Mouse (Mus musculus) heart, embryonic 13.5 days (tissue): ENCODE data around the gene I0C0044D17Rik. TPM values are rescaled to one million over a fixed set of nuclear protein-coding genes. Genes with fewer than 3 reads are reported as not detected.
"Not testable (repeated sequence)": the region's sequence is repeated elsewhere in the genome, so short reads cannot be mapped to it uniquely, and the experiment has no call there.

ENCODE experiments used
- ATAC-seq: fragments of 200-750 bp; cut with Nextera tagmentation; 2 replicates; pipeline ENCODE4 v1.8.0; 2017; ENCODE audit warnings: moderate TSS enrichment; ENCODE audit not compliant: insufficient number of reproducible peaks, low FRiP score, low TSS enrichment; ENCODE audit errors: extremely low read depth
- H3K27ac ChIP-seq: fragments of 300-500 bp; sonication (generic); replicated peaks from 2 replicates; pipeline ENCODE4 v1.5.1; 2015; ENCODE audit warnings: moderate library complexity, mild to moderate bottlenecking, inconsistent platforms
- H3K27me3 ChIP-seq: fragments of 300-500 bp; sonication (generic); replicated peaks from 2 replicates; pipeline ENCODE4 v1.6.1; 2015; ENCODE audit warnings: mild to moderate bottlenecking, inconsistent platforms
- H3K36me3 ChIP-seq: fragments of 300-500 bp; sonication (generic); 2 replicates; pipeline ENCODE4 v1.6.1; 2015; ENCODE audit warnings: mild to moderate bottlenecking, inconsistent platforms
- H3K4me1 ChIP-seq: fragments of 300-500 bp; sonication (generic); 2 replicates; pipeline ENCODE4 v1.6.1; 2015; ENCODE audit warnings: inconsistent platforms
- H3K4me2 ChIP-seq: fragments of 300-500 bp; sonication (generic); 2 replicates; pipeline ENCODE4 v1.6.1; 2015; ENCODE audit warnings: inconsistent platforms, mild to moderate bottlenecking, moderate library complexity
- H3K4me3 ChIP-seq: fragments of 300-500 bp; sonication (generic); 2 replicates; pipeline ENCODE4 v1.5.1; 2015; ENCODE audit warnings: moderate library complexity, mild to moderate bottlenecking, inconsistent platforms
- H3K9ac ChIP-seq: fragments of 300-500 bp; sonication (generic); 2 replicates; pipeline ENCODE4 v1.6.1; 2015; ENCODE audit warnings: inconsistent platforms, mild to moderate bottlenecking, moderate library complexity
- H3K9me3 ChIP-seq: fragments of 300-500 bp; sonication (generic); 2 replicates; pipeline ENCODE4 v1.6.1; 2016; ENCODE audit warnings: inconsistent platforms
- WGBS: fragments of 180-500 bp; shearing (Covaris S2); methylation state at CpG from one replicate; pipeline ENCODE4 v1.1.7; 2015; ENCODE audit warnings: mixed read lengths; 5-methylcytosine and 5-hydroxymethylcytosine counted together
- polyA plus RNA-seq: library from polyadenylated mRNA; unstranded; fragments of >200 nt; fragmentation: Nextera tagmentation; extraction: Ambion mirVana; gene quantifications from 2 replicates; pipeline ENCODE4 v1.2.1, GENCODE M21; 2015

The I0C0044D17Rik gene
- polyA plus RNA-seq, 1 experiment from 2014 or later: not detected

DNA sequence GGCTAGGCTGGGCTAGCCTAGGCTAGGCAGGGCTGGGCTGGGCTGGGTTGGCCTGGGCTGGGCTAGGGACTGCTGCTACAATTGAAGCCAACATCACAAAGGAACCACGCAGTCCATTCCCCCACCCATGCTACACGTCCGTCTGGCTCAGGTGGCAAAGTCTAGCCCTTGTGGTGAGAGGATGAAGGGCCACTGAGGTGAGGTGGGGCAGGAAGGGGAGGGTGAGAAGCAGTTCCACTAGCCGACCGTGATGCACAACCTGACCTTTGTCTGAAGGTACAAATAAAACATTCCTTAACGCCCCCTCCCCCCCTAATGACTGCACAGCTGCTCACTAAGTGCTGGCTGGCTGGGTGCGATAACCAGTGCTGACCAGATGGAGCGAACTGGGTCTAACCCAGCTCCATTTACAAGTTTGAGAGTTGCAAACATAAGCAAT lies 22.1 kb upstream of the I0C0044D17Rik start:
- 56% methylated on average over 8 of the region's 8 CpGs for WGBS
- Histone ChIP-seq H3K9me3 (no peaks in the 10 kb centered on the region), H3K4me3 (no peak overlapping the region), H3K4me2 (no peak overlapping the region), H3K36me3 (no peaks in the 10 kb centered on the region), H3K27me3 (no peaks in the 10 kb centered on the region), H3K9ac (no peak overlapping the region), H3K27ac (no peak overlapping the region), H3K4me1 (peaks cover 12% of the 10 kb centered on the region)
- ATAC-seq: no peak

- Histone ChIP-seq H3K36me3 (no peaks in the 10 kb centered on the region), H3K4me3 (no peak overlapping the region), H3K9me3 (no peaks in the 10 kb centered on the region), H3K4me2 (no peak overlapping the region), H3K4me1 (peaks cover 12% of the 10 kb centered on the region), H3K27ac (no peak overlapping the region), H3K27me3 (no peaks in the 10 kb centered on the region), H3K9ac (no peak overlapping the region)
- WGBS: 84% methylated on average over 4 of the region's 4 CpGs
- ATAC-seq: no peak
Measured at GRCm38 (mm10) chr4:98845201-98845600, 21.6 kb upstream of the I0C0044D17Rik start.

DNA sequence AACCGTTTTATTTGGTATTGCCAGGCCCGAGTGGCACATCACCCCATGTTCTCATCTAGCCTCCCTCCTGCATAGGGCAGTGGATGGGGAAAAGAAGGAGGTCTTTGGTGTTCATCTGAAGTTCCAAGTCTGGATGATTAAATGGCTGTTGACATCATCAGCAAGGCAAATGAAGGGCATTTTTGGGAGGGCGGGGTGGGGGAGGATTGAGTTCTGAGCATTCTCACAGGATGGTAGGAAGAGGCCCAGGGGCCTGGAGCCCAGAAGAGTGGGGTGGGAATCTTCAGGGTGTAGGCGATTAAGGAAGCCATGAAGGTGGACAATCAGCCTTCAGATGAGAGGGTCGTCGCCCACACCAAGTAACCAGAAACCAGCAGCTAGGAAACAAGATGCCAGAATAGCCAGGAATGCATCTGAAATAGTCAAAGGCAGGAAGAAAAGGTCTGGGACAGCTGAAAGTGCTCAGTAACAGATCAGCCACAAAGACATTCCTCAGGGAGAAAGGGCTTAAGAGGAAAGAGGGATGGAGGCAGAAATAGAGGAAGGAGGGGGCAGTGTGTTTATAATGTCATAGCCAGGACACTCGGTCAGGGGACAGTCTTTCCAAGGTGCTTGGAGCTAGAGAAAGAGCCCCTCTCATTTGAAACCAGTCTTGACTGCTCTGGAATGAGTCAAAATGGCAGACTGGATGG lies 20.4 kb upstream of the I0C0044D17Rik start:
- no peak for ATAC-seq
- Histone ChIP-seq H3K9ac (no peak overlapping the region), H3K4me1 (peaks cover 12% of the 10 kb centered on the region), H3K9me3 (no peaks in the 10 kb centered on the region), H3K27ac (no peak overlapping the region), H3K36me3 (no peaks in the 10 kb centered on the region), H3K27me3 (no peaks in the 10 kb centered on the region), H3K4me2 (no peak overlapping the region), H3K4me3 (no peak overlapping the region)
- 69% methylated on average over 7 of the region's 7 CpGs for WGBS

DNA sequence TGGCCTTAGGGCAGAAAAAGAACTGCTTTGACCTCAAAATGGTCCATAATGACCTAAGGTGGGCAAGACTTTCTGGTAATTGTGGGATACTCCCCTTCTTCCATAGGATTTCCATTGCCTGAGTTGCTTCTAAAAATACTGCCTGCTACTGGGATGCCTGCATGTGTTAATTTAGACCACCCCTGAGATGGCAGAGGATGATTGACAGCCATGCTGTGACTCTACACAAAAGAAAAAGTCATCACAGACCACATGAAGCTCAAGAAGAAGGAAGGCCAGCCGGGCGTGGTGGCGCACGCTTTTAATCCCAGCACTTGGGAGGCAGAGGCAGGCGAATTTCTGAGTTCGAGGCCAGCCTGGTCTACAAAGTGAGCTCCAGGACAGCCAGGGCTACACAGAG lies 17.6 kb upstream of the I0C0044D17Rik start:
- H3K27me3 ChIP-seq, ATAC-seq: not testable (repeated sequence)
- WGBS: 87% methylated on average over 6 of the region's 6 CpGs

DNA sequence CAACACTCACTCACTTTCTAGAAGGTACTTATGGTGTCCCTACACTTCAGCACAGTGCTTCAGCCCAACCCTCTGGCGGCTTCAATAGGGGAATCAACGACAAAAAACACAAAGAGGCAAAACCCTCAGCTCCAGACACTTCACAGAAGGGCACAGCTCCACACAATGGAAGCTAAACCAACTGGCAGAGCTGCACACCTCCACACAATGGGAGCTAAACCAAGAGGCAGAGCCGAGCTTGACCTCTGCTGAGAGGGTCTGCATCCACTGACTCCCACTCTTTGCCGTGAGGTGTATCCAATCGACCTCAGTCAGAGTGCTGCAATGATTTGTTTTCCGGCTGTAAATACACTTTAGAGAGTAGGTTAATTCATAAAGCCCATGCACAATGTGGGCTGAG lies 16.9 kb upstream of the I0C0044D17Rik start:
- peaks cover 6% of the 10 kb centered on the region for H3K4me1 ChIP-seq
- ATAC-seq: no peak

More for the DNA sequence above, 17.6 kb upstream of the I0C0044D17Rik start:
- not testable (repeated sequence) for H3K27ac ChIP-seq, H3K9ac ChIP-seq, H3K4me2 ChIP-seq, H3K36me3 ChIP-seq, H3K4me1 ChIP-seq, H3K4me3 ChIP-seq, H3K9me3 ChIP-seq

GRCm38 (mm10) chr4:98838913-98839312 lies 15.3 kb upstream of the I0C0044D17Rik start:
- WGBS: 83% methylated on average over 4 of the region's 4 CpGs
- H3K27ac ChIP-seq: no peak overlapping the region
- no peaks in the 10 kb centered on the region for H3K27me3 ChIP-seq
- no peaks in the 10 kb centered on the region for H3K9me3 ChIP-seq
- no peaks in the 10 kb centered on the region for H3K36me3 ChIP-seq
- H3K4me3 ChIP-seq: no peak overlapping the region
- no peak overlapping the region for H3K4me2 ChIP-seq
- no peak for ATAC-seq
- H3K9ac ChIP-seq: no peak overlapping the region
- peaks cover 13% of the 10 kb centered on the region for H3K4me1 ChIP-seq

More for the DNA sequence above, 16.9 kb upstream of the I0C0044D17Rik start:
- Histone ChIP-seq H3K27me3 (no peaks in the 10 kb centered on the region), H3K27ac (no peak overlapping the region), H3K36me3 (no peaks in the 10 kb centered on the region), H3K4me2 (no peak overlapping the region), H3K9ac (no peak overlapping the region), H3K4me3 (no peak overlapping the region), H3K9me3 (no peaks in the 10 kb centered on the region)
- WGBS: 65% methylated on average over 6 of the region's 6 CpGs

DNA sequence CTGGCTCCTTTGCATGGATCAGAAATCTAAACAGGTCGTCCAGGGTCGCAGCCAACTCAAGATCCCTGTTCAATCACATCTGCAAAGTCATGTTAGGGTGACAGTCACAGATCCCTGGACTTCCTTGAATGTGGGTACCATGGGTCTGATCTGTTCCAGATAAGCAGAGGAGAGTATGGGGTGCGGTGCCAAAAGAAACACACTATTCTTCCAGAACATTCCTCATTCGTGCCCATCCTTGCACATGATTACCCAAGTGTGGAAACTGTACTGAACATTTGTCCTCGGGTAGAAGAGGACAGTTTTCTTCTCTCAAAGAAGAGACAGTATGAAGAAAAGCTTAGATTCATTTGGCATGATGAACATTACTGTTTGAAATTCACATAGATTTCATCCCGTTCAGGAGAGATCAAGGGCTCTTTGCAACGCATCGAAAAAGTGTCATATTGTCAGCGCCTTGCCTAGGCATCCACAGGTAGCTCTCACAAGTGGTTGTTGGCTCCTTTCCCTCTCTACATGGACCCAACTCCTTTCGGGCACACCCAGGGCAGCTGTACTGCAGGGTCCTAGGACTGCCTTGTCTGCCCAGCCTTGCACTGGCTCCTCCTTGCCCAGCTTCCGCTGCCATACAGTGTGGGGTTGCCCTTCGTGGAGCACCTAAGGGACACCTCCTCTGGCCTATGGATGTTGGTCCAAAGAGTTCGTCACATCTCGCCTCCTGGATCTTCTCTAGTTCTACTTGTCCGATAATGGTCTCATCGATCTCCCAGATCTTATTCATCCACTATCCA lies 14.3 kb upstream of the I0C0044D17Rik start:
- H3K4me3 ChIP-seq: no peak overlapping the region
- H3K4me2 ChIP-seq: no peak overlapping the region
- H3K36me3 ChIP-seq: no peaks in the 10 kb centered on the region
- no peaks in the 10 kb centered on the region for H3K9me3 ChIP-seq
- no peaks in the 10 kb centered on the region for H3K27me3 ChIP-seq
- H3K27ac ChIP-seq: no peak overlapping the region
- no peak overlapping the region for H3K9ac ChIP-seq
- H3K4me1 ChIP-seq: peaks cover 13% of the 10 kb centered on the region
- WGBS: 86% methylated on average over 16 of the region's 16 CpGs
- ATAC-seq: no peak

GRCm38 (mm10) chr4:98836519-98836918 lies 12.9 kb upstream of the I0C0044D17Rik start:
- no peaks in the 10 kb centered on the region for H3K36me3 ChIP-seq
- H3K4me3 ChIP-seq: no peak overlapping the region
- no peaks in the 10 kb centered on the region for H3K9me3 ChIP-seq
- no peak overlapping the region for H3K4me2 ChIP-seq
- no peak for ATAC-seq
- H3K4me1 ChIP-seq: peaks cover 13% of the 10 kb centered on the region
- no peaks in the 10 kb centered on the region for H3K27me3 ChIP-seq
- WGBS: 21% methylated on average over 5 of the region's 5 CpGs
- H3K27ac ChIP-seq: no peak overlapping the region
- H3K9ac ChIP-seq: no peak overlapping the region

- no peak for ATAC-seq
Measured at GRCm38 (mm10) chr4:98834782-98835181, 11.1 kb upstream of the I0C0044D17Rik start.

DNA sequence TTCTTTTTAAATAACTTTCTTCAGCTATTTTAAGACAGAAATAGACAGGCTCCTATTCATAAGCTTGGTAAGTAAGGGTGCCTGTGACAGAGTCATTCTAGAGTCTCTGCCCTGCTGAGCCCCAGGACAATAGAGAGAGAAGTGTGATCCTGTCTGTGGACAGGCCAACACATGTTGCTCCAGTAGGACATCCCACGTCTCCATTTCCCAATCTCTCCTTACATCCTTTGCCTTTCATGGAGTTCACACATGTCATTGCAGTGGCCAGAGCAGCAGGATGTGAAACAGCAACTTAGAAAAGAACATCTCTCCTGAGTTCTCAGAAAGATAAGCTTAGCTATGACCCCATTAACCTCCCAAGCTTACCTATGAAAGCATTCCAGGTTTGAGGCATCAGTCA lies 8.1 kb upstream of the I0C0044D17Rik start:
- Histone ChIP-seq H3K4me3 (no peak overlapping the region), H3K9me3 (no peaks in the 10 kb centered on the region), H3K27me3 (no peaks in the 10 kb centered on the region), H3K36me3 (no peaks in the 10 kb centered on the region), H3K4me2 (no peak overlapping the region), H3K4me1 (peaks cover 16% of the 10 kb centered on the region), H3K9ac (no peak overlapping the region), H3K27ac (no peak overlapping the region)
- ATAC-seq: no peak
- 34% methylated on average over 1 of the region's 1 CpGs for WGBS

More at GRCm38 (mm10) chr4:98834782-98835181, 11.1 kb upstream of the I0C0044D17Rik start:
- H3K4me1 ChIP-seq: peaks cover 13% of the 10 kb centered on the region
- no peaks in the 10 kb centered on the region for H3K36me3 ChIP-seq
- no peak overlapping the region for H3K4me3 ChIP-seq
- H3K9me3 ChIP-seq: no peaks in the 10 kb centered on the region
- no peak overlapping the region for H3K27ac ChIP-seq
- no peak overlapping the region for H3K9ac ChIP-seq
- WGBS: 61% methylated on average over 4 of the region's 4 CpGs
- H3K27me3 ChIP-seq: no peaks in the 10 kb centered on the region
- no peak overlapping the region for H3K4me2 ChIP-seq

GRCm38 (mm10) chr4:98826701-98827100 lies 3.1 kb upstream of the I0C0044D17Rik start:
- H3K4me1 ChIP-seq: 0 out of 2 replicates have a peak, but pooled peaks cover 4% of the 10 kb centered on the region
- no peak overlapping the region for H3K9ac ChIP-seq
- no peak for ATAC-seq
- WGBS: 46% methylated on average over 3 of the region's 3 CpGs
- no peaks in the 10 kb centered on the region for H3K36me3 ChIP-seq
- no peak overlapping the region for H3K27ac ChIP-seq
- no peak overlapping the region for H3K4me3 ChIP-seq
- H3K9me3 ChIP-seq: no peaks in the 10 kb centered on the region
- no peaks in the 10 kb centered on the region for H3K27me3 ChIP-seq
- H3K4me2 ChIP-seq: no peak overlapping the region
